Mouse (Mus musculus) forebrain, embryonic 15.5 days (tissue): Measurements from ENCODE around the gene Mfsd14a. TPM values are rescaled to one million over a fixed set of nuclear protein-coding genes. Genes with fewer than 3 reads are reported as not detected.

ENCODE experiments used
- ATAC-seq: fragments of 200-750 bp; cut with Nextera tagmentation; replicated peaks from 2 replicates; pipeline ENCODE4 v1.8.0; 2017; ENCODE audit warnings: mild to moderate bottlenecking, moderate TSS enrichment, moderate library complexity
- H3K27ac ChIP-seq: fragments of 300-500 bp; sonication (generic); replicated peaks from 2 replicates; pipeline ENCODE4 v1.5.1; 2015; ENCODE audit warnings: mild to moderate bottlenecking, inconsistent platforms
- H3K27me3 ChIP-seq: fragments of 300-500 bp; sonication (generic); 2 replicates; pipeline ENCODE4 v1.6.1; 2015; ENCODE audit warnings: inconsistent platforms
- H3K36me3 ChIP-seq: fragments of 300-500 bp; sonication (generic); 2 replicates; pipeline ENCODE4 v1.6.1; 2015; ENCODE audit warnings: mild to moderate bottlenecking, inconsistent platforms
- H3K4me1 ChIP-seq: fragments of 300-500 bp; sonication (generic); 2 replicates; pipeline ENCODE4 v1.6.1; 2015; ENCODE audit warnings: inconsistent platforms
- H3K4me2 ChIP-seq: fragments of 300-500 bp; sonication (generic); replicated peaks from 2 replicates; pipeline ENCODE4 v1.6.1; 2015; ENCODE audit warnings: mild to moderate bottlenecking, inconsistent platforms
- H3K4me3 ChIP-seq: fragments of 300-500 bp; sonication (generic); 2 replicates; pipeline ENCODE4 v1.5.1; 2015; ENCODE audit warnings: mild to moderate bottlenecking, inconsistent platforms
- H3K9ac ChIP-seq: fragments of 300-500 bp; sonication (generic); replicated peaks from 2 replicates; pipeline ENCODE4 v1.6.1; 2015; ENCODE audit warnings: mild to moderate bottlenecking, inconsistent platforms
- H3K9me3 ChIP-seq: fragments of 300-500 bp; sonication (generic); 2 replicates; pipeline ENCODE4 v1.6.1; 2016; ENCODE audit warnings: inconsistent platforms
- WGBS: fragments of 180-500 bp; shearing (Covaris S2); methylation state at CpG from one replicate; pipeline ENCODE4 v1.1.7; 2015; ENCODE audit warnings: mixed read lengths; 5-methylcytosine and 5-hydroxymethylcytosine counted together
- polyA plus RNA-seq: library from polyadenylated mRNA; unstranded; fragments of >200 nt; fragmentation: Nextera tagmentation; extraction: Ambion mirVana; gene quantifications from 2 replicates; pipeline ENCODE4 v1.2.1, GENCODE M21; 2015

Mfsd14a gene
- 71.1 and 73.8 TPM in 2 replicates for polyA plus RNA-seq

DNA sequence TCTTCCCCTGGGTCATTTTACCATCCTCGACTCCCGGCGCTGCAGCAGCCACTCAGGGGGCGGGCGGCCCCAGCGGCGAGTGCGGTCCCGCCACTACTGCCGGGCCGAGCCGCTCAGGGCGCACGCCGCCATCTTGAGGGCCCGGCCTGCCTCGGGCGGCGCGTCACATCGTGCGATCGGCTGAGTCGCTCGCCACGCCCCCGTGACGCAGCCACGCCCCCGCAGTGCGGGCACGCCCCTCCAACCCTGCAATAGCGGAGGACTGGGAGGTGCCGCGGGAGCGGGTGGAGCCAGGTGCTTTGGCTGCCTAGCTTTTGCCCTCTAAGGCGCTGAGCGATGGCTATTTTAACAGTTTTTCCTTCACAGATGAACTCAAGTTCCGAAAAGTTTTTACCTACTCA lies at the start of gene Mfsd14a:
TSS of gene Mfsd14a (minus strand) at position 215 of the 401 bp plus-strand sequence.
- Histone ChIP-seq H3K4me1 (peaks cover 38% of the 10 kb centered on the region), H3K27ac (peak within 1 kb of the TSS; percentile 89), H3K36me3 (no peaks in the 10 kb centered on the region), H3K4me2 (peak within 1 kb of the TSS; percentile 55), H3K9ac (peak within 1 kb of the TSS; percentile 73), H3K9me3 (no peaks in the 10 kb centered on the region), H3K4me3 (peak within 1 kb of the TSS; percentile 70), H3K27me3 (no peaks in the 10 kb centered on the region)
- ATAC-seq, result peak; percentile 99
- WGBS, result under 1% methylated on average over 39 of the region's 39 CpGs

DNA sequence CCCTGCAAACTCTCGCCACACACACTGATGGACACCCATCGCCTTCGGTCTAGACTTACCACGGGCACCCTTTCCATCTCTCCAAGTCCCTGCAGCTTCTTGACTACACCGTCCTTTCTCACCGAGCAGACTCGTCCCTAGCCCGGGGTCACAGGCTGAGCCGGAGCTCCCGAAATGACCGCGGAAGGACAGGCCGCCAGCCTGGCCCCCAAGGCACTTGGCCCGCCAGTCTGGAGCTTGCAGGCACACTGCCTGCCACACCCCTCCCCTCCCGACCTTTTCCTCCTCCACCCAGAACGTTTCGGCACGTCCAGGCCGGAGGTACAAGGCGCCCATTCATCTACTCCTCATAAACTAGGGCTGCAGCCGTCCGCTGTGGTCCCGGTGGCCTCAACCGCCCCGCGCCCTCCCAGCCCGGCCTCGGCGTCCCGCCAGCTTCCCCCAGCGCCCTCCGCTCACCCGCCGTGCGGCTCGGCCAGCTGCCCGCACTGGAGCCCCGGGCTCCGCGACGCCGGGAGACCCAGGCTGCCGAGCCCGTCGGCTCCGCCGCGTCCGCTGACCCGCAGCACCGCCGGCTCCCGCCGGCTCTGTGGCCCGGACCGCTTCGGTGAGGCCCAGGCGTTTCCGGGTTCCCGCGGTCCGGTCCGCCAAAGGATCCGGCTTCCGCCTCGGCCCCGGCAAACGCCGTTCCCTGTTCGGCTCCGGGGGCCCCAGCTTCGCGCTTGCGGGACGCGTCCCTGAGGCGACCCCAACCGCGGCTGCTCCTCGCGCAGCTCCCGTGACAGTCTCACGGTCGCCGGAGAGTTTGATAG lies 49.4 kb upstream of the Mfsd14a start:
- Histone ChIP-seq H3K4me3 (peak overlapping the region; percentile 98), H3K9ac (peak overlapping the region; percentile 95), H3K4me2 (peak overlapping the region; percentile 79), H3K27ac (peak overlapping the region; percentile 59), H3K4me1 (peaks cover 15% of the 10 kb centered on the region), H3K9me3 (no peaks in the 10 kb centered on the region), H3K36me3 (no peaks in the 10 kb centered on the region), H3K27me3 (peaks cover 5% of the 10 kb centered on the region; the same call in 1 of the 2 replicates)
- peak; percentile 93 for ATAC-seq
- under 1% methylated on average over 73 of the region's 85 CpGs for WGBS

DNA sequence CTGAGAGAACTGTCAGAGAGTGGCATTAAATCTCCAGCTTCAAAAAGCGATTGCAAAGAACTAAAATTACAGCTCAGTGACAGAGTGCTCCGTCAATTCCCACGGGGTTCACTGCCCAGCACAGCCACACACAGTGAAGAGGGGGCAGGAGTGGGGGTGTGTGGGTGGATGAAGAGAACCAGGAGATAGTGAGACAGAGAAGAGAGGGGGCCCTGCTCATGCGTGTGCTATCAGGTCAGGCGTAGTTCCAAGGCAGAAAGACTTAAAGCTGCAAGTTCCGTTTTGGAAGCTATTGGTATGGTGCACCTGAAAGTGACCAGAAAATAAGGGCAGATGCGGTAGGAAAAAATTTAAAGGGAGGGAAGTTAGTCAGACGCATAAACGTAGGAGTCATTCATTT lies 48.5 kb upstream of the Mfsd14a start:
- peak overlapping the region; percentile 98 for H3K4me3 ChIP-seq
- H3K27me3 ChIP-seq, result peaks cover 5% of the 10 kb centered on the region; the same call in 1 of the 2 replicates
- H3K9me3 ChIP-seq, result no peaks in the 10 kb centered on the region
- H3K9ac ChIP-seq, result no peak overlapping the region
- no peak overlapping the region for H3K27ac ChIP-seq
- no peak for ATAC-seq
- no peaks in the 10 kb centered on the region for H3K36me3 ChIP-seq
- 58% methylated on average over 9 of the region's 9 CpGs for WGBS
- H3K4me1 ChIP-seq, result peaks cover 15% of the 10 kb centered on the region
- H3K4me2 ChIP-seq, result peak overlapping the region; percentile 79

DNA sequence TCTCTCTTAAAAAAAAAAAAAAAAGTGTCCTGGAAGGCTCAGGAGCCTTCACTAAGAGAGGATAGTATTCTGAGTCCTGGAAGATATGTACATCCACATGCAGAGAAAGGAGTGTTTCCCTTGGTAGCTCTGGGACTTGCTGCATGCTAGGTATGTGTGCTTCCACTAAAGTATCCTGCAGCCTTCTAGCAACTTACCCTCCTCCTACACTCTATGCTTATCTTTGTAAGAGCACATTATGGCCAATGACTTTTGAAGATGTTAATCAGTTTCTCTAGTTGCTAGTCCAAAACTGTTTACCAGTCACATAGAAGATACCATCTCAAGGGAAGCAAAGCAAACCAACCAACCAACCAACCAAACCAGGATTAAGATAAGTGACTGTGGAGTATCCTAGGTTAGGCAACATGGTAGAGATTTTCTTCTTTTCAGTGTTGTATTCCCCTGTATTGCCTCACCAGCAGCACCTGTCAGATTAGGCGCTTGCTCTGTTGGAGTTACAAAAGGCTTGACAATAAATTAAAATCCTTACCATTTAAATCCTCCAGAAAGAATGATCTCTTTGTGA lies 43.2 kb upstream of the Mfsd14a start:
- no peak for ATAC-seq
- Histone ChIP-seq H3K36me3 (no peaks in the 10 kb centered on the region), H3K4me2 (no peak overlapping the region), H3K4me1 (peaks cover under 1% of the 10 kb centered on the region; the same call in 1 of the 2 replicates), H3K27ac (no peak overlapping the region), H3K9me3 (no peaks in the 10 kb centered on the region), H3K4me3 (no peak overlapping the region), H3K9ac (no peak overlapping the region), H3K27me3 (no peaks in the 10 kb centered on the region)
- WGBS, result 88% methylated on average over 1 of the region's 1 CpGs

DNA sequence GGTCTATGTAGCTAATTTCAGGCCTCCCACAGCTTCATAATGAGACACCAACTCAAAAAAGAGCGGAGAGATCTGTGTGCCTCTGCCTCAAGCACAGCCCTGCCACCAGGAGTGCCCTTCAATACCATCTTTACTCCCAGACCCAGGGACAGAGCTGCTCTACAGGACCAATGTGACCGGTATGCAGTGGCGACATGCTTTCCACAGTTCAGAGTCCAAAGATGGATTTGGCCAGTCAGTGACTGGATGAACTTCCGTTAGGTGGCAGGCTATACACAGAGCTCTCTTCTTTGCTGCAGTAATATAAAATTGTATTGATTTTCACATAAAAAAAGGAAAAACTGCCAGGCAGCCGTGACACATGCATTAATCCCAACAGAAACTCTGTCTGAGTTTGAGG lies 41.4 kb upstream of the Mfsd14a start:
- H3K27ac ChIP-seq, result no peak overlapping the region
- no peaks in the 10 kb centered on the region for H3K4me1 ChIP-seq
- no peak overlapping the region for H3K9ac ChIP-seq
- H3K4me3 ChIP-seq, result no peak overlapping the region
- 96% methylated on average over 5 of the region's 5 CpGs for WGBS
- no peaks in the 10 kb centered on the region for H3K9me3 ChIP-seq
- no peaks in the 10 kb centered on the region for H3K27me3 ChIP-seq
- ATAC-seq, result no peak
- H3K36me3 ChIP-seq, result no peaks in the 10 kb centered on the region
- H3K4me2 ChIP-seq, result no peak overlapping the region

DNA sequence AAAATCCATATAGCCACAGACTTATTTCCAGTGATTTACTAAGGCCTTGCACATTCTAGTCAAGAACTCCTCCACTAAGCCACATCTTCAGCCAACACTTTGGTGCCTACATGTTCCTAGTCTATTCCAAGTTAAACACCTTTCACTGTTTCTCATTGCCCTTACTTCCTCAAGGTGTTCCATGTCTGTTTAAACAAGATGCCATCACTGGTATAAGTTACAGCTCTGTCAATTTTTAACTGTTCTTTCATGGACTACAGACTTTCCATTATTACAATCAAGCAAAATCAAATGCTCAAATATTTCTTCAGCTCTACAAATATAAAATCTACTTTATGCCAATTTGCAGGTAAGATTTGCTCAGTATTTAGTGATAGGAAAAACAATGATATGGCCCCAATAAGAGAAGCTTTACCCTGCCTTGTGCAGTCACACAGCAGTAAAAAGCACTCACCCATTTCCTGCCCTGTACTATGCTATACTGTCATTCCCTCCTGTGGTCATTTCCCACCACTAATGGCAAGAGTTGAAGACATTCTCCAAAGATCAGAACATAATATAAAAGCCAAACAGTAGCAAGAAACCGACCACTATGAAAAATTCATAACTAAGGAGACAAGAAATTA lies 40.3 kb upstream of the Mfsd14a start:
- no peaks in the 10 kb centered on the region for H3K4me1 ChIP-seq
- H3K4me2 ChIP-seq, result no peak overlapping the region
- no peak overlapping the region for H3K9ac ChIP-seq
- H3K27ac ChIP-seq, result no peak overlapping the region
- no peak for ATAC-seq
- no peak overlapping the region for H3K4me3 ChIP-seq
- H3K36me3 ChIP-seq, result no peaks in the 10 kb centered on the region
- no peaks in the 10 kb centered on the region for H3K27me3 ChIP-seq
- WGBS, result 98% methylated on average over 1 of the region's 1 CpGs
- no peaks in the 10 kb centered on the region for H3K9me3 ChIP-seq

DNA sequence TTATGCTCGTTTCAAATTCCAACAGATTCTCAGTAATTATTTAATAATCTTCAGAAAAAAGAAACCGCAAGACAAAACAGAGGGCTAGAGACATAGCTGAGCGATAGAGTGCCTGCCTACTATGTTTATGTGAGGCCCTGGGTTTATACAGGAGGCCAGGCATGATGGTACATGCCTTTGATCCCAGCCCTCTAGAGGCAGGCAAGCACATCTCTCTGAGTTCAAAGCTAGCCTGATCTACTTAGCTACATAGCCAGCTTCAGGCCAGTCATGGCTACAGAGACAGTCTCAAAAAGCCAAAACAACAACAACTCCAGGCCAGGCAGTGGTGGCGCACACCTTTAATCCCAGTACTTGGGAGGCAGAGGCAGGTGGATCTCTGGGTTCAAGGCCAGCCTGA lies 39.1 kb upstream of the Mfsd14a start:
- no peak overlapping the region for H3K27ac ChIP-seq
- H3K9me3 ChIP-seq, result no peaks in the 10 kb centered on the region
- ATAC-seq, result no peak
- H3K4me2 ChIP-seq, result no peak overlapping the region
- H3K36me3 ChIP-seq, result no peaks in the 10 kb centered on the region
- H3K27me3 ChIP-seq, result no peaks in the 10 kb centered on the region
- WGBS, result 96% methylated on average over 4 of the region's 4 CpGs
- H3K4me3 ChIP-seq, result no peak overlapping the region
- no peak overlapping the region for H3K9ac ChIP-seq
- no peaks in the 10 kb centered on the region for H3K4me1 ChIP-seq

DNA sequence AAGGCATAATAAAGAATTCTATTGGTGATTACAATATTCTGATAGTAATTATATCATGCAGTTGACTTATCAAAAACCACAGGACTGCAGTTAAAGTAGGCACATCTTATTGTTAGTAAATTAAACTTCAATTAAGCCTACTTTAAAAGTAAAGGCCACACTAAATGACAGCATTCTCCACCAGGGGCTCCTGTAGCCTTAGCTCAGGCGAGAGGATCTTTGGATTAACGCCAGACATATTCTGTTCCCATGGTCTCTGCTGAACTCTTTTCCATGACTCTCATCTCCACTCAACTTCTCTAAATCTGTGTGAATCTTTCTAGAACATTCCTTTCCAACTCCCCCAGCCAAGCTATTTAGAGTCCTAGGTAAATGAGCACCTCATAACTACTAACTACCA lies 36.3 kb upstream of the Mfsd14a start:
- no peaks in the 10 kb centered on the region for H3K36me3 ChIP-seq
- H3K27me3 ChIP-seq, result no peaks in the 10 kb centered on the region
- ATAC-seq, result no peak
- no peaks in the 10 kb centered on the region for H3K9me3 ChIP-seq
- no peak overlapping the region for H3K9ac ChIP-seq
- no peak overlapping the region for H3K27ac ChIP-seq
- H3K4me2 ChIP-seq, result no peak overlapping the region
- 45% methylated on average over 2 of the region's 2 CpGs for WGBS
- no peaks in the 10 kb centered on the region for H3K4me1 ChIP-seq
- H3K4me3 ChIP-seq, result no peak overlapping the region

DNA sequence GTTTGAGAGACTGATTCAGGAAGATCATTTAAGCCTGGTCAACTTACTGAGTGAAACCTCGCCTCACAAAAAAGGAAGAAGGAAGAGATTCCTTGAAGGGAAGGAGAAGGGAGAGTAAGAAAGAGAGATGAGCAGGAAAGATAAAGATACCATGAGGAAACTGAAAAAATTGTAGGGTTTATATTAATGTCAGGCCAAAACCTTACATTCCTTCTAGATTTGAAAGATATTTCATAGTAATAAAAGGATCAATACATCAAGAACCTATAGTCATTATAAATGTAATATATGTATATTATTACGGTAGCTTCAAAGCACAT lies 33.1 kb upstream of the Mfsd14a start:
- Histone ChIP-seq H3K9me3 (no peaks in the 10 kb centered on the region), H3K4me1 (no peaks in the 10 kb centered on the region), H3K4me2 (no peak overlapping the region), H3K4me3 (no peak overlapping the region), H3K9ac (no peak overlapping the region), H3K27ac (no peak overlapping the region), H3K27me3 (no peaks in the 10 kb centered on the region), H3K36me3 (no peaks in the 10 kb centered on the region)
- ATAC-seq, result no peak
- WGBS, result 92% methylated on average over 2 of the region's 2 CpGs

DNA sequence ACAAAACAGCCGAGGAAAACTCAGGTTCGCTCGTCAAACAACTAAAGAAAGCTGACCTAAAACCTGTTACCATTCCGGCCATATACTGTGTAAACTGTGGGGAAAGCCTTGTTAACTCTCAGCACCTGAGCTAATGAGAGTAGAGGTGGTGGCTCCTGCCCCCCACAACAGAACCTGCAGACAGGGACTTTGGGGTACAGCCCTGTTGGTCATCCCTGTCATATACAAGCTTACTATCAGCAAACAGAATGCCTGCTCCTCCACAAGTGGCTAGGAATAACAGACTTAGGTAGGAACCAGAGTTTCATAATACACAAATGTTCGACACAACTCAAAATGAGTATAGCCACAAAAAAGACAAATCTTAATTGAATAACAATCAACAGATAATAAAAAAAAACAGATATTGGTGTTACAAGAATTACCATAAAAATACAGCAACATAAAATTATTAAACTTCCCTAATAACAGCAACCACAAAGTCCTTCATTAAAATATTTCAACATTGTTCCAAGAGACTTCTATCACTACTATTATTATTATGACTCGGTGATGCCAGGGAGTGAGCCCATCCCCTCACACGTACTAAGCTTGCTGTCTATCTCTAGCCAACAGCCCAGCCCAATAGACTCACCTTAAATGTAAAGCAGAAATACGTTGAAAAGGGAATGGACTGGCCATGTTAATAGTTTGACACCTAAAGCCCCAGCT lies 32.6 kb upstream of the Mfsd14a start:
- H3K4me3 ChIP-seq, result no peak overlapping the region
- H3K36me3 ChIP-seq, result no peaks in the 10 kb centered on the region
- H3K9ac ChIP-seq, result no peak overlapping the region
- no peak overlapping the region for H3K27ac ChIP-seq
- H3K4me2 ChIP-seq, result no peak overlapping the region
- H3K9me3 ChIP-seq, result no peaks in the 10 kb centered on the region
- no peak for ATAC-seq
- H3K27me3 ChIP-seq, result no peaks in the 10 kb centered on the region
- no peaks in the 10 kb centered on the region for H3K4me1 ChIP-seq
- WGBS, result 86% methylated on average over 8 of the region's 8 CpGs

DNA sequence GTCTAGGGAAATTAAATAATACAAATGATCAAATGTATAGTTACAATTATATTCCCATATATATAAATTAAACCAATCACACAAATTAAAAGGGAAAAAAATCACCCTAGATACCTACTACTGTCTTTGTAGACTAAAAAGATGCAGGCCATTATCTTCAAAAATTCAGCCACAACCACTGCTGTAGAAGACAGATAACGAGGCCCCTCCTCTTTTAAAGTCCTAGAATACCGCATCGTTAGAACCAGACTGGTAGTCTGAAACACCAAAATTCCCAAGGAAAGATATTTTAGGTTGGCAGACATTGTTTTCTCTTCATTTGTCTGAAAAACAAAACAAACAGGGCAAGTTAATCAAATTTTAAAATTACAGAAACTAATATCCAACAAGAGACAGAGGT lies 31.8 kb upstream of the Mfsd14a start:
- H3K4me1 ChIP-seq, result no peaks in the 10 kb centered on the region
- no peak overlapping the region for H3K4me3 ChIP-seq
- WGBS, result 62% methylated on average over 3 of the region's 3 CpGs
- no peaks in the 10 kb centered on the region for H3K27me3 ChIP-seq
- no peak overlapping the region for H3K27ac ChIP-seq
- ATAC-seq, result no peak
- no peaks in the 10 kb centered on the region for H3K36me3 ChIP-seq
- H3K9ac ChIP-seq, result no peak overlapping the region
- H3K4me2 ChIP-seq, result no peak overlapping the region
- H3K9me3 ChIP-seq, result no peaks in the 10 kb centered on the region

DNA sequence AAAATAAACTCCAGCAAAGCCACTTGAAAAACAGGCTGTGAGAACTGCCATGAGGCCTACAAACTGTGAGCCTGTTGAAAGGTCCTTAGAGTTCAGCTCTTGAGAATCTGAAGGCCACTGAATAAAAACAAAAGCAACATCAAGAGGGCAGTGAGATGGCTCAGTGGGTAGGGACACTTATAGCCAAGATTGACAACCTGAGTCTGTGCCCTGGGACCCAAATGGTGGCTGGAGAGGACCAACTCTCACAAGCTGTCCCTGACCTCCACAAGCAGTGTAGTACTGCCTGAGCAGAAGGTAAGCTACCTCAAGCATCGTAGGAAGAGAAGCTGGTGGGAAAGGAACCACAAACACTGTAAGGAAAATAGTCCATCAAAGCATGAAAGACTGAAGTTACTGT lies 18.7 kb upstream of the Mfsd14a start, which contains the start of gene Gm43191:
TSS of gene Gm43191 (minus strand) at position 101 of the 400 bp plus-strand sequence.
- no peak for ATAC-seq
- H3K27me3 ChIP-seq, result no peaks in the 10 kb centered on the region

More for the DNA sequence above, 18.7 kb upstream of the Mfsd14a start, which contains the start of gene Gm43191:
- Histone ChIP-seq H3K4me1 (no peaks in the 10 kb centered on the region), H3K9ac (no peak within 1 kb of the TSS), H3K27ac (no peak within 1 kb of the TSS), H3K4me3 (no peak within 1 kb of the TSS), H3K9me3 (no peaks in the 10 kb centered on the region), H3K4me2 (no peak within 1 kb of the TSS), H3K36me3 (0 out of 2 replicates have a peak, but pooled peaks cover 2% of the 10 kb centered on the region)
- WGBS, result 96% methylated on average over 1 of the region's 1 CpGs
